Mouse (Mus musculus) C2C12 (cell line): ENCODE measurements around the gene Snapc5.

ENCODE experiments used
- CEBPB ChIP-seq: IDR thresholded peaks from one replicate; pipeline ENCODE4 v1.6.1; 2011; ENCODE audit warnings: low read depth, mild to moderate bottlenecking, control low read depth, moderate library complexity
- CTCF ChIP-seq: IDR thresholded peaks from one replicate; pipeline ENCODE4 v1.5.1; 2011; ENCODE audit not compliant: control insufficient read depth, insufficient read depth, insufficient read length

- TF ChIP-seq CTCF (no peak), CEBPB (no peak)
Measured at GRCm38 (mm10) chr9:64174766-64175165, 4.3 kb upstream of the Snapc5 start.
